Mouse (Mus musculus) G1E (cell line): ENCODE data around the gene Nedd4. TPM values are rescaled to one million over a fixed set of nuclear protein-coding genes. Genes with fewer than 3 reads are reported as not detected.

Source experiments
- ATAC-seq: 2 replicates; pipeline ENCODE4 v1.8.0; 2016; ENCODE audit warnings: mild to moderate bottlenecking; ENCODE audit not compliant: insufficient number of reproducible peaks, poor library complexity, low FRiP score, severe bottlenecking; ENCODE audit errors: extremely low read depth
- DNase-seq: peaks from one replicate; pipeline ENCODE4 v3.0.0; 2012; ENCODE audit warnings: low spot score
- H3K27me3 ChIP-seq: 2 replicates; pipeline ENCODE4 v1.6.1; 2012; ENCODE audit warnings: mild to moderate bottlenecking, low read length, inconsistent platforms; ENCODE audit not compliant: insufficient read depth
- H3K36me3 ChIP-seq: replicated peaks from 2 replicates; pipeline ENCODE3; 2012; ENCODE audit warnings: mild to moderate bottlenecking, inconsistent platforms
- H3K4me1 ChIP-seq: 2 replicates; pipeline ENCODE4 v1.6.1; 2012; ENCODE audit warnings: low read depth, low read length, inconsistent platforms, mixed read lengths; ENCODE audit not compliant: insufficient read depth
- H3K4me3 ChIP-seq: 2 replicates; pipeline ENCODE4 v1.5.1; 2012; ENCODE audit warnings: low read depth, mild to moderate bottlenecking, inconsistent platforms, low read length, moderate library complexity, mixed read lengths
- H3K9me3 ChIP-seq: replicated peaks from 2 replicates; pipeline ENCODE4 v1.6.1; 2012; ENCODE audit warnings: inconsistent platforms
- CTCF ChIP-seq: IDR thresholded peaks from 2 replicates; pipeline ENCODE4 v1.5.1; 2012; ENCODE audit warnings: low read depth, low read length, inconsistent platforms, mixed read lengths
- GATA1 ChIP-seq: IDR thresholded peaks from 2 replicates; pipeline ENCODE4 v1.6.1; 2012; ENCODE audit warnings: borderline replicate concordance, low read length, inconsistent platforms, mixed read lengths
- GATA2 ChIP-seq: IDR thresholded peaks from 2 replicates; pipeline ENCODE4 v1.6.1; 2012; ENCODE audit warnings: low read depth, low read length, inconsistent platforms, borderline replicate concordance
- POLR2AphosphoS5 ChIP-seq: IDR thresholded peaks from 2 replicates; pipeline ENCODE4 v1.6.1; 2012; ENCODE audit warnings: low read depth, low read length, inconsistent platforms; ENCODE audit not compliant: insufficient replicate concordance
- TAL1 ChIP-seq: conservative IDR thresholded peaks from 2 replicates; pipeline ENCODE4 v1.6.1; 2012; ENCODE audit warnings: low read depth, low read length, inconsistent platforms, mixed read lengths
- polyA plus RNA-seq: library from polyadenylated mRNA; stranded (reverse); fragments of >175 nt; gene quantifications from 2 replicates; pipeline ENCODE4 v1.2.3, GENCODE M21; 2012
- total RNA-seq, 2 experiments: library from RNA; stranded (forward) in 1 of 2; stranded (reverse) in 1 of 2; fragments of 200-1000 nt in 1 of 2; fragments of >200 nt in 1 of 2; fragmentation: Nextera tagmentation in 1 of 2; gene quantifications; 2 replicates each; pipeline ENCODE4 v1.2.3; 2014 to 2017

The Nedd4 gene
- total and polyA plus RNA-seq, 3 experiments, result 562 to 869 (median 707) TPM

- no peak for TF ChIP-seq GATA2
- no peak for TF ChIP-seq CTCF
- TF ChIP-seq TAL1, result no peak
- TF ChIP-seq GATA1, result no peak
- TF ChIP-seq POLR2AphosphoS5, result no peak
- Histone ChIP-seq H3K27me3 (peaks cover 27% of the 10 kb centered on the region), H3K4me1 (peaks cover 5% of the 10 kb centered on the region), H3K36me3 (no peaks in the 10 kb centered on the region), H3K4me3 (peak overlapping the region; percentile 44; the same call in 1 of the 2 replicates), H3K9me3 (no peaks in the 10 kb centered on the region)
- ATAC-seq, result no peak
- DNase-seq, result no peak
These were observed 104.7 kb downstream of the Nedd4 start for GRCm38 (mm10) chr9:72766789-72767349.

GRCm38 (mm10) chr9:72775022-72775421, 112.9 kb downstream of the Nedd4 start:
- ATAC-seq (no peak), DNase-seq (no peak)
- Histone ChIP-seq H3K9me3 (no peaks in the 10 kb centered on the region), H3K4me1 (no peaks in the 10 kb centered on the region), H3K4me3 (no peak overlapping the region), H3K27me3 (peaks cover 20% of the 10 kb centered on the region), H3K36me3 (no peaks in the 10 kb centered on the region)
- TF ChIP-seq GATA1 (no peak), TAL1 (no peak), GATA2 (no peak), POLR2AphosphoS5 (no peak), CTCF (no peak)

- Histone ChIP-seq H3K4me3 (no peak overlapping the region), H3K4me1 (no peaks in the 10 kb centered on the region), H3K27me3 (peaks cover 20% of the 10 kb centered on the region), H3K9me3 (no peaks in the 10 kb centered on the region), H3K36me3 (no peaks in the 10 kb centered on the region)
- TF ChIP-seq CTCF (no peak), GATA1 (no peak), TAL1 (no peak), GATA2 (no peak), POLR2AphosphoS5 (no peak)
- no peak for ATAC-seq
- DNase-seq, result no peak
These were observed 116.9 kb downstream of the Nedd4 start for GRCm38 (mm10) chr9:72779004-72779403.

GRCm38 (mm10) chr9:72779733-72780132, 117.6 kb downstream of the Nedd4 start:
- no peak for DNase-seq
- ATAC-seq, result no peak
- H3K27me3 ChIP-seq, result peaks cover 20% of the 10 kb centered on the region
- no peaks in the 10 kb centered on the region for H3K36me3 ChIP-seq
- TF ChIP-seq POLR2AphosphoS5, result no peak
- no peak for TF ChIP-seq GATA1
- no peak for TF ChIP-seq TAL1
- no peaks in the 10 kb centered on the region for H3K9me3 ChIP-seq
- H3K4me3 ChIP-seq, result no peak overlapping the region
- no peaks in the 10 kb centered on the region for H3K4me1 ChIP-seq

GRCm38 (mm10) chr9:72780694-72781093, 118.5 kb downstream of the Nedd4 start:
- H3K27me3 ChIP-seq, result peaks cover 20% of the 10 kb centered on the region

GRCm38 (mm10) chr9:72781466-72781865, 119.3 kb downstream of the Nedd4 start:
- no peak overlapping the region for H3K4me3 ChIP-seq
- TF ChIP-seq TAL1 (no peak), GATA1 (no peak), CTCF (no peak), POLR2AphosphoS5 (no peak), GATA2 (no peak)
- no peaks in the 10 kb centered on the region for H3K4me1 ChIP-seq
- ATAC-seq, result no peak
- no peak for DNase-seq
- H3K27me3 ChIP-seq, result peaks cover 16% of the 10 kb centered on the region
- no peaks in the 10 kb centered on the region for H3K9me3 ChIP-seq
- H3K36me3 ChIP-seq, result no peaks in the 10 kb centered on the region

More at GRCm38 (mm10) chr9:72780694-72781093, 118.5 kb downstream of the Nedd4 start:
- Histone ChIP-seq H3K4me3 (no peak overlapping the region), H3K9me3 (no peaks in the 10 kb centered on the region), H3K36me3 (no peaks in the 10 kb centered on the region), H3K4me1 (no peaks in the 10 kb centered on the region)
- no peak for TF ChIP-seq CTCF
- TF ChIP-seq GATA2, result no peak
- no peak for TF ChIP-seq POLR2AphosphoS5
- no peak for TF ChIP-seq TAL1
- no peak for TF ChIP-seq GATA1
- DNase-seq (no peak), ATAC-seq (no peak)

- TF ChIP-seq GATA1 (no peak), TAL1 (no peak), POLR2AphosphoS5 (no peak), CTCF (no peak), GATA2 (no peak)
- H3K4me3 ChIP-seq, result no peak overlapping the region
- H3K36me3 ChIP-seq, result no peaks in the 10 kb centered on the region
- peaks cover 14% of the 10 kb centered on the region for H3K27me3 ChIP-seq
- ATAC-seq, result no peak
- no peak for DNase-seq
- no peaks in the 10 kb centered on the region for H3K4me1 ChIP-seq
- no peaks in the 10 kb centered on the region for H3K9me3 ChIP-seq
These were observed 120.0 kb downstream of the Nedd4 start for GRCm38 (mm10) chr9:72782121-72782520.
